Mouse (Mus musculus) lung, postnatal 36 days (tissue): Measurements from ENCODE around the gene Smim20.
A peak's percentile ranks its signal among the peaks of the same experiment; 100 is the strongest.

Source experiments
- DNase-seq: peaks from one replicate; pipeline ENCODE4 v3.0.0; 2022; ENCODE audit warnings: mixed read lengths

Gene Smim20

DNA sequence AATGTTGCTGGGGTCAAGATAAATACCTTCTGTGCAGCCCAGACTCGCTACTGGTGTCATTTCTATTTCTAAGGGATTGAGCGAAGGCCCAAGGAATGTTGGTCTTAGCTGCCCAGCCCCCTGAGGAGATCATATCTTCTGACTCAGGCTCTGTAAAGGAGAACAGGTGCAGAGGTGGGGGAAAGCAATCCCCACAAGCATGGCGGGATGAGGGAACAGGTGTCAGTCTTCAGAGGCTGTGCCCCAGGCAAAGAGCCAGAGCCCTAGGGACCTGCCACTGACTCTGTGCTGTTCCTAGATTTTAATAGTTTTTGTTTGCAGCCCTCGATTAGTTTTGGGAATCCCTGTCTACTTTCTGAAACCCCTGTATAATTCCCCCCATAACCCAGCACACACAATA is 702 bp upstream of the Smim20 start:
- DNase-seq: no peak

DNA sequence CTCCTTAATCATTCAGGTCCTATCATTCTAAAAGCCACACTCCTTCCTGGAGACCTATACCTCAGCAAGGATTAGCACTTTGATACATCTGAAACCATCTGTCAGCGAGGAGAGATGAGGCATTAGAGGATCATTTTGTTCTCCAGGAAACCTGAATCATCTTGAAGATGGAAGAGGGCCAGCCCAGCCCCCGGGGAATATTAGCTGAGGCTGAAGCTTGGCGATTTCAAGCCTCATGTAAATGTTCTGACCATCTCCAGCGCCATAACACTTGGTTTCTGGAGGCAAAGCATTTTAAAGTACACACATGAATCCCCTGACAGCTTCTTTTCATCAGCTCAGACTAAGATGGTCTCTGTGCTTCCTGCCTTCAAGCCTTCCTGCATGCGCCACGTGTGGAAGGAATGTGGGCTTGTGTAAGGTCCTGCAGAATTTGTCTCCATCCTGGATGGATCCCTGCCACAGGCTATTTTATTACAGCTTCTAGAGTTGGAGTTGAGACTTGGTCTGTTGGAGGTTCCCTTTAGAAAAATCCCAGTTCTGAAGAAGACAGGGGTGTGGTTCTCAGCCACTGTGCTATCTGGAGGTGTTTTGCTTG is 1.3 kb downstream of the Smim20 start:
- DNase-seq: no peak

- DNase-seq: no peak
Measured at GRCm38 (mm10) chr5:53269799-53270198, 2.9 kb downstream of the Smim20 start.

- DNase-seq: no peak
Measured at GRCm38 (mm10) chr5:53270947-53271711, 4.2 kb downstream of the Smim20 start.

DNA sequence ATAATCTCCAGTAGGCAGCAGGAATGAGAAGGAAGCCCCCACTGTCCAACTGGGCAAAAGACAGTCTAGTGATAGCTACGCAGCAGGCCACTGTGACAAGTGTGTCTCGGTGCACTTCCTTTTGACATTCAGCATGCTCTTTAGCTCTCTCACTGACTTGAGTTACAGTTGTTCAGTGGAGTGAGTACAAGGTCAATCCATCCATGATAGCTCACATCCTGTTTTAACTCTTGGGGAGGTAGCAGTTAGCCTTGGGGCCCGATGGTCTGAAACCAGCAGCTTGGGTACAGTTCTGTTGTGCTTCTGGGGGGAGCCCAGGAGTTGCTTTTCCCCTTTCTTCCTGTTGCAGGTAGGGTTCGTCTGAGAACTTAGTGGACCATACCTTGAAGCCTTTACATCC is 5.7 kb downstream of the Smim20 start:
- no peak for DNase-seq

DNA sequence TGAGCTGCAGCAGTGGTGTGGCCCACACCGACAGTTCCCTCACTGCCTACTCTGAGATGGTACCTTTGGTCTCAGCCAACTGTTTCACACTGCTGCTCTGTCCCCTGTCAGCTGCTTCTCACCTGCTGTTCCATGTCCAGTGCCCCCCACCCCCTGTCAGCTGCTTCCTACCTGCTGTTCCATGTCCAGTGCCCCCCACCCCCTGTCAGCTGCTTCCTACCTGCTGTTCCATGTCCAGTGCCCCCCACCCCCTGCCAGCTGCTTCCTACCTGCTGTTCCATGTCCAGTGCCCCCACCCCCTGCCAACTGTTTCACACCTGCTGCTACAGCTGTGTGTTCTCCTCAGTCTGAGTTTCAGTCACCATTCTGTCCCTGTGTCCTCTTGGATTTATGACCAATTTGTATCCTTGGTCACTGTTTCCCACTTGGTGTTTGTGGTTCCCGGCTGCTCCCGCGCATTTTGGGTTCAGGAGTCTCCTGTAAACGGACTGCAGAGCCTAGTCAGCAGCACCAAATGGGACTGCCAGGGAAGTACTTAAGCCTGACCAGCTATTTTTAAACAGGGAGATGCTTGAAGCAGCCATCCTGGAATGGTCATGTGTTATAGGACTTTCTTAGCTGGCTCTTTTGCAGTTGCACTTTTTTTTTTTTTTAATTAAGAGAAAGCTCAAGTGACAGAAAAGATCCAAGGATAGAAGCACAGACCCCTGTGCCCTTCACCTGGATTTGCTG is 7.0 kb downstream of the Smim20 start:
- no peak for DNase-seq

DNA sequence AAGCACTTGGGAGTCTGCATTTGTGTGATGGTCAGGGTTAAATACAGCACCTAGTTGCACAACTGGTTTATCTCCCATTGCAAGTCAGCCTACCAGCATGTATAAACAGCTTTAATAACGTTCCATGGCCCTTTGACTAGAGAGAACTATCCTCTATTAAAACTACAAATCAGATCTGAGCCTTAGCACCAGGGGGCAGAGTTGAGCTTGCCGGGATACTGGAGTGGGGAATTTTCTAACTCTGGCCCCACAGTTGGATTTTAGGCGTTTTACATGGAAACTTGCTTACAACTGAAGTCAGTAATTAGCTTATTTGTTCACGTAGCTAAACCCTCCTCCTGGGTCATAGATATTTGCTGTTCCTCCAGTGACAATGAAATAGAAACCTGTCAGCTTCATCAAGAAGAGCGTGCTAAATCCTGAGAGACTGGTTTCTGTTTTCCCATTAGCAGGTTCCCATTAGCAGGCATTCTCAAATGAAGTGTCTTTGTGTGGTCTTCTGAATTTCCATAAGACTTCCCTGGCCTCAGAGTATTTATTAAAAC is 8.0 kb downstream of the Smim20 start:
- DNase-seq: peak; percentile 62

GRCm38 (mm10) chr5:53275376-53275775 is 8.5 kb downstream of the Smim20 start:
- no peak for DNase-seq

GRCm38 (mm10) chr5:53276470-53277022 is 9.7 kb downstream of the Smim20 start:
- no peak for DNase-seq

GRCm38 (mm10) chr5:53277716-53278263 is 10.9 kb downstream of the Smim20 start:
- no peak for DNase-seq

GRCm38 (mm10) chr5:53279216-53279813 is 12.4 kb downstream of the Smim20 start:
- no peak for DNase-seq

DNA sequence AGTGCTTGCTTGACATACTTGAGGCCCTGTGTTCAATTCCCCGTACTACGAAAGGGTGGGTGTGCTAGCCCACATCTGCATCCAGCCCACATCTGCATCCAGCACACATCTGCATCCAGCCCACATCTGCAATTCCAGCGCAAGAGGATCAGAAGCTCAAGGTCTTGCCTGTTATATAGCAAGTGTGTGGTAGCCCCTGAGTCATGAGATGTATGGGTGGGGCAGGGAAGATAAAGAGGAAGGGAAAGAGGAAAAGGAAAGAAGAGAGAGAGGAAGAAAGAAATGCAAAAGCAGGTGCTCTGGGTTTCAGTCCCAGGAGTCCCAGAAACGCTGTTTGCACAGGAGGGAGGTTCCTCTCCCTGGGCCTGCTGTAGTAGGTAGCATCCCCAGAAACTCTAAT is 15.6 kb downstream of the Smim20 start:
- no peak for DNase-seq

DNA sequence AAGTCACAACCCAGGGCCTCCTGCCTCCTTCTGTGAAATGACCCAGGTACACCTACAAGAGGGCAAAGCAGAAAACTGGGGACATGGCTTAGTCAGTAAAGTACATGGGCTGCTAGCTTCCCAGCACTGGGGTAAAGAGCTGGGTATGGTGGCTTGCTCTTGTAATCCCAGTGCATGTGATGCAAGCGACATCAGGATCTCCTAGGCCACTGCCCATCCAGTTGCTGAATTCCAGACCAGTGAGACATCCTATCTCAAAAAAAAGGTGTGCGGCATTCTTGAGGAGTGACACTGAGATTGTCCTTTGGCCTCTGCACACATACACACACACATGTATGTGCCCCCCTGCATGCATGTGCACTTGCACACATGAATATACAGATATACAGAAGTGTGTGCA is 19.5 kb downstream of the Smim20 start:
- no peak for DNase-seq

GRCm38 (mm10) chr5:53289438-53289837 is 22.6 kb downstream of the Smim20 start:
- DNase-seq: no peak

GRCm38 (mm10) chr5:53294627-53295026 is 27.7 kb downstream of the Smim20 start:
- no peak for DNase-seq

GRCm38 (mm10) chr5:53296961-53297360 is 30.1 kb downstream of the Smim20 start:
- DNase-seq: no peak

GRCm38 (mm10) chr5:53301496-53301895 is 34.6 kb downstream of the Smim20 start:
- no peak for DNase-seq

- no peak for DNase-seq
Measured at GRCm38 (mm10) chr5:53302895-53303670, 36.2 kb downstream of the Smim20 start.

- DNase-seq: no peak
Measured at GRCm38 (mm10) chr5:53303941-53304340, 37.1 kb downstream of the Smim20 start.

- DNase-seq: no peak
Measured at GRCm38 (mm10) chr5:53304936-53305335, 38.1 kb downstream of the Smim20 start.

DNA sequence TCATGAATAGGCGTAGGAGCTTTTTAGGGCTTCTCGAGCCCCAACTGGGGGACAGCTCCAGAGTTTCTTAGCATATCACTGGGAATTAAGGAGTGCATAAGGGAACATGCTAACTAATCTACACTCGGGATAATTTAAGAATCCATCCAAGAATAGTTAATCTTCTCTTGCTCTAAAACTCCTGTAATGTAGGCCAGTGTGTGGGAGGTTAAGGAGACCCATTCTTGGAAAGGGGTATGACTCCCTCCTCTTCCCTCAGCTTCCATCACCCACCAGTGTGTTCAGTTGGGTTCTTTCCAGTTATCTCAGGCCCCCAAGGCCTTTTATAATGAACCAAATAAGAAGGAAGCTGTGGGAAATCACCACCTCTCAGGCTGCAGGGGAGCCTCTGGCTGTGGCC is 40.0 kb downstream of the Smim20 start:
- no peak for DNase-seq

GRCm38 (mm10) chr5:53307437-53307836 is 40.6 kb downstream of the Smim20 start:
- DNase-seq: no peak
